Mouse (Mus musculus) bone marrow, adult 2 months (tissue): ENCODE measurements around the gene Drc3.

Experiments used
- CTCF ChIP-seq: fragments of 200-500 bp; IDR thresholded peaks from 2 replicates; pipeline ENCODE4 v1.5.1; 2011; ENCODE audit warnings: low read length, control low read depth; ENCODE audit not compliant: control insufficient read depth, insufficient read depth
- POLR2A ChIP-seq: fragments of 200-500 bp; IDR thresholded peaks from 2 replicates; pipeline ENCODE4 v1.6.1; 2011; ENCODE audit warnings: low read depth, mild to moderate bottlenecking, control low read depth, low read length, borderline replicate concordance; ENCODE audit not compliant: control insufficient read depth

- no peak for TF ChIP-seq CTCF
- TF ChIP-seq POLR2A: no peak
These were observed 6.6 kb upstream of the Drc3 start for GRCm38 (mm10) chr11:60346537-60346936.
